Mouse (Mus musculus): Measurements from ENCODE around the gene Hopx.

The Hopx gene

GRCm38 (mm10) chr5:77070987-77071386 is 43.9 kb downstream of the Hopx start:
- DNase-seq (ENCODE audit: low spot score): no peak

GRCm38 (mm10) chr5:77067321-77067720 is 47.6 kb downstream of the Hopx start:
- DNase-seq (ENCODE audit: low spot score): no peak

- peak; percentile 51 for DNase-seq (ENCODE audit: low spot score)
These were observed 53.4 kb downstream of the Hopx start for GRCm38 (mm10) chr5:77061372-77062038.

- no peak for DNase-seq (ENCODE audit: low spot score)
These were observed 54.6 kb downstream of the Hopx start for GRCm38 (mm10) chr5:77060363-77060762.

- DNase-seq (ENCODE audit: low spot score): no peak
These were observed 58.0 kb downstream of the Hopx start for GRCm38 (mm10) chr5:77056881-77057440.

GRCm38 (mm10) chr5:77052616-77053015 is 62.3 kb downstream of the Hopx start:
- no peak for DNase-seq (ENCODE audit: low spot score)

GRCm38 (mm10) chr5:77044362-77044761 is 70.6 kb downstream of the Hopx start:
- no peak for DNase-seq (ENCODE audit: low spot score)

GRCm38 (mm10) chr5:77039391-77039790 is 75.5 kb downstream of the Hopx start:
- DNase-seq (ENCODE audit: low spot score): no peak

GRCm38 (mm10) chr5:77038451-77038850 is 76.5 kb downstream of the Hopx start:
- DNase-seq (ENCODE audit: low spot score): no peak

Data from spleen, adult 12 weeks (tissue).